Mouse (Mus musculus) embryonic stem cell, embryonic (primary cell): ENCODE data around the gene Tecr.

ENCODE experiments used
- CTCF ChIA-PET, 4 experiments: fragments of 300-600 bp in 2 of 4; fragments of 350-600 bp in 2 of 4; sonication (Branson Sonifier 250); formaldehyde crosslinking; loops; one replicate each; lab custom pipeline; 2022; ENCODE audit warnings: inconsistent platforms in 2 of 4; lab: Charles Lee
- POLR2A ChIA-PET, 4 experiments: fragments of 300-600 bp in 2 of 4; fragments of 350-600 bp in 2 of 4; sonication (Branson Sonifier 250); formaldehyde crosslinking; loops; one replicate each; lab custom pipeline; 2022; ENCODE audit warnings: antibody characterized with exemption in 4 of 4, inconsistent platforms in 1 of 4; lab: Charles Lee

The Tecr gene

DNA sequence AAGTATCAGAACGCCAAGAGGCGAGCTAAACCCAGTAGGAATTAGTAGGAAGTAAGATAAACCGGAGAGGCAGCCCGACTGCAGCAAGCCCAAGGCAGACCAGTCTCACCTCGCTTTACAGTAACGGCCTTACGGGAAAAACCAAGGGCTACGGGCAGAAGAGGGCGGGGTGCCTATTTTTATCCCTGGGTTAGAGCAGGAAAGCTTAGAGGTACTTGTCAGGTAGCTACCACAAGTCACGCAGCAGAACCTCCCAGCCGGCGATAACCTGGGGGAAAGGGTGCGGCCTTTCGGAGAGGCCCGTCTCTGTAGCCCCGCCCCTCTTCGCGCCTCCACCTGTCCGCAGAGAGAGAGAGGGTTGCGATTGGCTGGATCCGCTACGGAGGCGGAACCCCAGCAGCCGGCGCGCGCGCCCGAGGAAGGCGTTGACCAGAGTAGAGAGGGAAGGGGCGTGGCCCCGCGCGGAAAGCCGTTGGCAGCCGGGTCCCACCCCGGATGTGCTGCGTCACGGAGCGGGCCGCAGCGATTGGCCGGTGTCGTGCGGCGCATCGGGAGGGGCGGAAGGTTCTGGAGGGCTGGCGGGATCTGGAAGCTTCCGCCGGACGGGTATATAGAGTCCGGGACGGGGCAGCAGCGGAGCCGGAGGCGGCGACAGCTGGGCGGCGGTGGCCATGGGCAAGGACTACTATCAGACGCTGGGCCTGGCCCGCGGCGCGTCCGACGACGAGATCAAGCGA lies at the start of gene Tecr, which contains the start of gene Dnajb1:
Gene Tecr, minus strand, starts transcription at position 311 of the 737 bp plus-strand sequence.
Gene Dnajb1, plus strand, starts transcription at position 533 of the 737 bp plus-strand sequence.
- ChIA-PET CTCF (interaction anchor here in 3 of 4 experiments (0.6 to 3.2 kb wide), 17 partner anchors 10 to 348 kb away, joined by 3 to 28 read pairs (median 4); partner anchors contain the start of genes Ndufb7 (in 2 of the 3), Asf1b (in 1 of the 3) and Gm10644 (in 1 of the 3)), POLR2A (interaction anchor here (0.5 to 6.1 kb wide), 66 partner anchors 8 to 690 kb away, joined by 3 to 59 read pairs (median 5); partner anchors contain the start of genes Asf1b (in 2 of the 4), Gipc1 (in 2 of the 4), Gm10644 (in 2 of the 4) and 1700067K01Rik (in 1 of the 4))

DNA sequence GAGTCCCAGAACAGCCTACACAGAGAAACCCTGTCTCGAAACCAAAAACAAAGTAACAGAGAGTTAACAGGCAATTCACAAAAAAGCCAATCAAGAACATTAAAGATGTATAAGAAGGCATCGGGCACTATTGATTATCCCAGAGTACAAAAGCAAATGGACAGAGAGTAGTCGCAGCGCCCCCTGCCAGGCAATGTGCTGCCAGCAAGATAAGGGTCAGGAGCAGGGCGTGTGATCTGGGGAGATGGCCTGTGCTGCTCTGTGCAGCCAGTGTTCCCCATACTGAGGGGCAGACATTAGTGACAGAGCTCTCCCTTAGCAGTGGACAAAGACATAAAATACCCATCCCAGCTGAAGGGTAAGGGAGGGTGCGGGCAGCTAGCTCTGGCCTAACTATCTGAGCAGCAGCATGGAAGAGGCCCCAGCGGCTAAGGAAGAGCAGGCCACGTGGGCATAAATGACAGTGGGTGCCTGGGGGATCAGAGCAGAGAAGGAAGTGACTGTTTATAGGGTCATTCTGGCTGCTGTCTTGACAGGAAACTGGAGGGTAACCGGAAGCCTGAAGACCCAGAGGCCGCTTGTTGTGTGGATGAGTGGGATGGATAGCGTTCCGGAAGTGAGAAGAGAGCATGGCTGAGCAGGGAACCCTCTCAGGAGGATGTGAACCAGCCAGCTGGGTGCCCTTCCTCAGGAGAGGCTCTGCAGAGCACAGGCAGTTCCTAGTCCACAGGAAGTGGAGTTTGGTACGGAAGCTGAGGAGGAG lies 48.9 kb upstream of the Tecr start:
- ChIA-PET CTCF (interaction anchor here in 3 of 4 experiments (0.6 to 1.6 kb wide), 8 partner anchors 10 to 299 kb away, joined by 3 to 5 read pairs (median 3); partner anchors contain the start of genes Asf1b (in 1 of the 3), Gm10644 (in 1 of the 3) and Ptger1 (in 1 of the 3)), POLR2A (interaction anchor here in 3 of 4 experiments (0.6 to 1.3 kb wide), 13 partner anchors 9 to 299 kb away, joined by 3 to 5 read pairs (median 3); partner anchors contain the start of genes Asf1b (in 1 of the 3), Gm10644 (in 1 of the 3) and Ptger1 (in 1 of the 3))

DNA sequence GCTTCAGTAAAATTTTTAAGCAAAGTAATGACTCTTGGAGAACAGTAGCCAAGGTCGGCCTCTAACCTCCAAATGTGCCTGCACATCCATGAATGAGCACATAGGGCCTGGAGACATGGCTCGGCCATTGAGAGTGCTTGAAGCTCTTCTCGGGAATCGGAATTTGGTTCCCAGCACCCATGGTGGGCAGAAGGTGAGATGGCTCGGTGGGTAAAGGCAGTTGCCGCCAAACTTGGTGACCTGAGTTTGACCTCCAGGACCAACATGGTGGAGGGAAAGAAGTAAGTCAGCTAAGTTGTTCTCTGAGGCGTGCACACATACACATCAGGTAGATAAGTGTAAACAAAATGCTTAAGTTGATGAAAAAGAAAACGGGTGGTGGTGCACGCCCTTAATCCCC lies 48.3 kb upstream of the Tecr start:
- ChIA-PET CTCF (interaction anchor here in 3 of 4 experiments (0.6 to 1.6 kb wide), 6 partner anchors 12 to 299 kb away, joined by 3 to 5 read pairs (median 3); partner anchors contain the start of genes Asf1b (in 1 of the 3) and Gm10644 (in 1 of the 3)), POLR2A (interaction anchor here in 3 of 4 experiments (0.5 to 1.2 kb wide), 6 partner anchors 8 to 282 kb away, joined by 3 to 4 read pairs (median 4); no protein-coding TSS in a partner anchor)

DNA sequence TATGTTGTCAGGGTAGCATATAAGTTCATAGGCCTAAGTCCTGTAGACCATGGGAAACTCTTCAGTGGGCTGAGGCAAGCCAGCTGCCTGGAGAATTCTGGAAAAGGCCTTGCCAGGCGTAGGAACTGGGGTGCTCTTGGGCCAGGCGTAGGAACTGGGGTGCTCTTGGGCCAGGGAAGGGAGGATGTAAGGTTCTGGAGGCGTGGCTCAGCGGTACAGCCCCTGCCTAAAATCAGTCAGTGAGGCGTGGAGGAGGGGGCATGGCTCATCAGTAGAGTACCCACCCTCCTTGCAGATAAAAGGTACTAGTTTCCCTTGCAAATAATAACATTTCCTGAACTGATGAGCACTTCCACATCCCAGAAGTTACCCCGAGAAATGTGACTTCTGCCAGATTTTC lies 47.0 kb upstream of the Tecr start:
- POLR2A ChIA-PET = interaction anchor here in 2 of 4 experiments (0.6 to 1.7 kb wide), 2 partner anchors 43 to 370 kb away, joined by 5 read pairs; no protein-coding TSS in a partner anchor
- CTCF ChIA-PET = interaction anchor here in 2 of 4 experiments (1.0 to 3.3 kb wide), 3 partner anchors 7 to 47 kb away, joined by 3 to 23 read pairs (median 7); partner anchors contain the start of genes Dnajb1 (in 1 of the 2) and Tecr (in 1 of the 2)

DNA sequence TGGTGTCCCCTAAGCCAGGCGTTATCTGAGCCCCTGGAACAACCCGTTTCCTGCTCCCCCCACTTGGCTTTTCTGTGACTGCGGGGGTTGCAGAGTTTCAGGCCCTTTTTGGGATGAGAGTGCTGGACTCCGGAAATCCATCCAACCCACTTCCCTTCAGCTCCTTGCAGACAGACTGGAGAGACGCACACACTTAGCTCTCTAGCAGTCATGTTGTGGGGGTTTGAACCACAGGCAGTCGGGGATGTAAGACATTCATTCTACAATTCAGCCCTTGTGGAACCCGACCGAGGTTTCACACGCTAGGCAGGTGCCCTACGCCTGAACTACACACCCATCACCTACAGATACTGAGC lies 45.9 kb upstream of the Tecr start:
- POLR2A ChIA-PET = interaction anchor here (0.6 to 2.7 kb wide), 20 partner anchors 8 to 302 kb away, joined by 3 to 45 read pairs (median 5); partner anchors contain the start of genes Dnajb1 (in 2 of the 4), Ptger1 (in 2 of the 4), Tecr (in 2 of the 4) and Asf1b (in 1 of the 4)
- CTCF ChIA-PET = interaction anchor here in 3 of 4 experiments (0.5 to 3.3 kb wide), 7 partner anchors 8 to 301 kb away, joined by 3 to 23 read pairs (median 8); partner anchors contain the start of genes Asf1b (in 1 of the 3) and Gm10644 (in 1 of the 3)

DNA sequence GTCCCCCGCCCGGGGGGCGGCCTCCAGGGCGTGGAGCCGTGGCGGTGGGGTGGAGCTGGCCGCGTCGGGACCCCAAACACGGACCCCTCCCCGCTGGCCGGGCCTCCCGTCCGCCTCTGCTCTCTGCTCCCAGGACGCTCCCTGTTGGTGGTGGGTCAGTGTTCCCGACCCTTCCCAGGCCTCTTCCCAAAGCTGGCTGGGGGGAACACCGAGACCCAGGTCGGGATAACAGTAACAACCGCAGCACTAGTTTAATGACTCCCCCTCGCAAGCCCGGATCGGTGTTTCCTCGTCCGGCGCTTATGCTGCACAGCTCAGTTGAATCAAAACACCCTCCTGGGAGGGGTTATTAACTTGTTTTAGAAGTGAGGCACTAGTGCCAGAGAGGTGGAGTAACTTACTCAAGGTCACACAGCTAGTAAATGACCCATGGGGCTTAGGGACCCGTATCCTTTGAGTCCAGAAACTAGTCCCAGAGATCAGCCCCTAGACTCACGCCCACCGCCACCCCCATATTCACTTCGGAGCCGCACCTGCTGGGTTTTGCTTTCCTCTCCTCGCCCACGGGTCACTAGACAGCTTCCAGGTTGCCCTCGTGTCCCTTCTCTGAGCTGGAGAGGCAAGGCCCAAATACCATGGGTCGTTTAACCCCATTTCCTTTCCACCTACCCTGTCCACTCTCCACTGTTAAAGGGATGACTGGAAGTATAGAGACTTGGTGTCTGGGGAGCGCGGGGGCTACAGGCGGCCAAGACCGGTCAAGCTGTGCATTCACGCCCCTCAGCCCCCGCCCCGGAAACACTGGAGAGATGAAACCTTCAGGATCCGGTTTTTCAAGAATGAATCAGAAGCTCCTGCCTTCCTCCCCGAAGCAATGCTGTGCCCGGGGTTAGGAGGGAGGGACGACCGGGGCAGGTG lies 45.2 kb upstream of the Tecr start:
- POLR2A ChIA-PET = interaction anchor here (0.7 to 2.7 kb wide), 37 partner anchors 9 to 423 kb away, joined by 3 to 45 read pairs (median 4); partner anchors contain the start of genes Ddx39 (in 2 of the 4), Dnajb1 (in 2 of the 4), Ptger1 (in 2 of the 4) and Tecr (in 2 of the 4)
- CTCF ChIA-PET = interaction anchor here (0.5 to 3.3 kb wide), 12 partner anchors 9 to 371 kb away, joined by 3 to 23 read pairs (median 5); partner anchors contain the start of genes Asf1b (in 1 of the 4) and Gm10644 (in 1 of the 4)

DNA sequence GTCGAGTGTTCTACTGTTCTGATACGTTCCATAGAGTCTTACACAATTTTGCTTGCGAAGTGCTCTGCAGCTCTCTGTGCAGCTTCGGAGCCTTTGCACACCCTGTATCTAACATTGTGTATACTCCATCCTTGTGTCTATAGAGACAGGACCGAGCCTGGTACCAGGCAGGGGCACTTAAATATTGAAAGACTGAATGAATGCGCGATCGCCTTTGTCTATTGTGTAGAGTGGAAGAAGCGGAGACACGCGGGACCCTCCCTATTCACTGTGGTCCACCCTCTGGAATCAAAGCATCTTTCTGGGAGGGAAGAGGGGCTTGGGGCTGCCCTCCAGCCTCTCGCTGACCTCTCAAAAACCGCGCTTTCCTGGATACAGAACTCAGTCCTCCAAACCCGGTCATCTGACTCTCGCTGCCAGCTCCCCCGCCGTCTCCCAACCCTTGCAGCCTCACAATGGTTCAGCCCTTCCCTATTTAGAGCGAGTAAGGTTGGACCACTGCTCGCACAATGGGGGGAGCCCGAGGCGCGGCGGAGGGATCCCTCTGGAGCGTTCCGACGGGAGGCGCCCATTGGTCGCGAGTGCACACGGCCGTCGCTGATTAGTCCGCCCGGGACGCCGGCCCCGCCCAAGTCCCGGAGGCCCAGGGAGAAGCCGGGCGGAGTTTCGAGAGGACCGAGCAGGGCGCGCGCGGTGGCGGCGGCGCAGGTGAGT lies 44.4 kb upstream of the Tecr start, which contains the start of gene Gipc1:
Gene Gipc1, plus strand, starts transcription at position 648 of the 714 bp plus-strand sequence.
- ChIA-PET POLR2A (interaction anchor here (0.7 to 2.7 kb wide), 40 partner anchors 8 to 424 kb away, joined by 3 to 45 read pairs (median 4); partner anchors contain the start of genes Ddx39 (in 3 of the 4), Dnajb1 (in 2 of the 4), Ptger1 (in 2 of the 4) and Tecr (in 2 of the 4)), CTCF (interaction anchor here (0.5 to 3.3 kb wide), 9 partner anchors 10 to 372 kb away, joined by 3 to 23 read pairs (median 7); partner anchors contain the start of genes Asf1b (in 1 of the 4) and Gm10644 (in 1 of the 4))

DNA sequence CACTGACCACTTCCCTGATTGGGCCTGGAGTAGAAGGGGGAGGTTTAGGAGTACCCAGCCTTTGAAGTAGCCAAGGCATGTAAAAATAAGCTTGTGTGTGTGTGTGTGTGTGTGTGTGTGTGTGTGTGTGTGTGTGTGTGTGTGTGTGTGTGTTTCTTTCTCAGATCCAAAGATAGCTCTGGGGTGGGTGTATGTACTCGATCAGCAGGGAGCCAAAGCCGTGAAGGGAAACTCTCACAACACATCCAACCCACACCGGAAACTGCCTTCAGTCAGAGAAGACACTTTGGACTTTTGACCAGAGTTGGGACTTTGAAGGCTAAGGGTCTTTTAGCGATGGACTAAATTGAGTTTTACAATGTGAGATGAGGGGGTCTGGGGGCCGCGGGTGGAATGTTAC lies 41.9 kb upstream of the Tecr start:
- ChIA-PET CTCF (interaction anchor here in 1 of 4 experiments (0.6 kb wide), 1 partner anchor 244 kb away, joined by 5 read pairs; no protein-coding TSS in a partner anchor), POLR2A (interaction anchor here in 1 of 4 experiments (0.8 to 1.1 kb wide), 2 partner anchors 19 to 42 kb away, joined by 3 to 4 read pairs; partner anchors contain the start of genes Dnajb1 and Tecr)

DNA sequence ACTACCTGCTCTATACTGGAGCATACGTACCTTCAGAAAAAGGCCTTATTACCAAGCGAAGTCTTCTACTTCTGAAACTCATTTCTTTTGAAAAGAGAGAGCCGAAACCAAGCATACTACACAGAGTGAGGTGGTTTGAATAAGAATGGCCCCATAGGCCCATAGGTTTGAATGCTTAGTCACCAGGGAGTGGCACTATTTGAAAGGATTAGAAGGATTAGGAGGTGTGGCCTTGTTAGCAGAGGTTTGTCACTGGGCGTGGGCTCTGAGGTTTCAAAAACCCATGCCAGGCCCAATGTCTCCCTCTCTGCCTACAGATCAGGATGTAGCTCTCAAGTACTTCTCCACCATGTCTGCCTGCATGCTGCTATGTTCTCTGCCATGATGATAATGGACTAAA lies 40.3 kb upstream of the Tecr start:
- CTCF ChIA-PET = interaction anchor here in 2 of 4 experiments (1.7 to 2.4 kb wide), 2 partner anchors 10 to 14 kb away, joined by 4 to 9 read pairs; no protein-coding TSS in a partner anchor

DNA sequence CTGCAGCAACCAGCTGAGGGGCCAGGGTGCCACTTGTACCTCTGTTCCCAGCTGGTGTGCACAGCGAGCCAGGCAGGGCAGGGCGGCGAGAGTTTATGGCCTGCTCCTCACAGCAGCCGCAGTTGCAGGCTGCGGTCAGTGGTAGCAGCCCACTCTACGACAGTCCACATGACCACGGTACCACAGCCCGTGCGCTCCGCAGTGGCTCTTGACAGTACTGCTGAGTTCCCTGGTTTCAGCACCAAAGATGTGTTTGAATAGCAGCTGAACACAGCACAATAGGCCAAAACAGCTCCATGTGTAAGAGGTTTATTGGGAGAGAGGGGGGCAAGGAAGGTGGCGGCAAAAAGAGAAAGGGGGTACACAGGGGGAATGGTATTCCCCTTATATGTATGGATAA lies 39.7 kb upstream of the Tecr start:
- CTCF ChIA-PET = interaction anchor here in 2 of 4 experiments (1.1 to 2.4 kb wide), 3 partner anchors 10 to 15 kb away, joined by 4 to 9 read pairs (median 5); no protein-coding TSS in a partner anchor
- POLR2A ChIA-PET = interaction anchor here in 3 of 4 experiments (0.6 to 1.2 kb wide), 6 partner anchors 9 to 392 kb away, joined by 3 to 4 read pairs (median 3); partner anchors contain the start of gene Pkn1 (in 1 of the 3)

More for the DNA sequence above, 40.3 kb upstream of the Tecr start:
- POLR2A ChIA-PET = interaction anchor here in 3 of 4 experiments (0.6 to 1.3 kb wide), 5 partner anchors 9 to 229 kb away, joined by 3 to 6 read pairs (median 3); partner anchors contain the start of gene Pkn1 (in 1 of the 3)

DNA sequence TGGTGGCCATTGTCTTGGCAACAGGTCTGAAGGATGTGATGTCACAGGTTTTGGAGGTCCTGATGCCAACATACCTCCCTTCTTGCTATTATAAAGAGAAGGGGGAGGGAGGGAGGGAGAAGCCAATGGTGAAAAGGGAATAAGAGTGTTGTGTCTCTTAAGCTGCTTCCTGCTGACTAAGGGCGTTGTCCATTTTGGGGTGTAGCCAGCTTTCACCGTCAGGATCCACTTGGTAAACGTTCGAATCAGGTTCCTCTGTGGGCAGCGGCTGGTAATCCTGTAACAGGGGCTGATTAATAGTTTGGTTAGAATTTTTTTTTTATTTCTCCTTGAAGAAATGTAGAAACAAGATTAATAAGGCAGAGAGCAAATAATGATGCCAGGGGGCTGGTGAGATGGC lies 31.9 kb upstream of the Tecr start:
- ChIA-PET CTCF (interaction anchor here in 1 of 4 experiments (1.2 kb wide), 1 partner anchor 23 kb away, joined by 3 read pairs; no protein-coding TSS in a partner anchor), POLR2A (interaction anchor here in 1 of 4 experiments (0.6 kb wide), 1 partner anchor 24 kb away, joined by 6 read pairs; no protein-coding TSS in a partner anchor)

DNA sequence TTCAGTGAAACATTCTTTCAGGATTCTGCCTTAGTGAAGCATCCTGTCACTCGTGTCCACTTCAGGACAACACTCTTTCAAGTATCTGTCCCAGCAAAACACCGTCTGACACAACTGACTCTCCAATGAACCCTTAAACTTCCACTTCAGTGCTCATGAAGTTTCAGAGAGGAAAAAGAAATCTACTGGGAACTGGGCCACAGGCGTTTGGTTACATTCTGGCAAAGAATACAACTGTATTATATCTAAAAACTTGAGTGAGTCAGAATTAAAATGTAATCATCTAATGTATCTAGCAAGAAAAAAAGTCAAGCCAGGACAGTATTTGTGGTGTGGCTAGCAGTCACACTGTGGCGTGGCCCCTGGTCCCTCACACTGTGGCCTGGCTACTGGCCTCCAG lies 31.1 kb upstream of the Tecr start:
- CTCF ChIA-PET = interaction anchor here in 1 of 4 experiments (0.8 kb wide), 1 partner anchor 17 kb away, joined by 3 read pairs; no protein-coding TSS in a partner anchor
- POLR2A ChIA-PET = no interaction called here

DNA sequence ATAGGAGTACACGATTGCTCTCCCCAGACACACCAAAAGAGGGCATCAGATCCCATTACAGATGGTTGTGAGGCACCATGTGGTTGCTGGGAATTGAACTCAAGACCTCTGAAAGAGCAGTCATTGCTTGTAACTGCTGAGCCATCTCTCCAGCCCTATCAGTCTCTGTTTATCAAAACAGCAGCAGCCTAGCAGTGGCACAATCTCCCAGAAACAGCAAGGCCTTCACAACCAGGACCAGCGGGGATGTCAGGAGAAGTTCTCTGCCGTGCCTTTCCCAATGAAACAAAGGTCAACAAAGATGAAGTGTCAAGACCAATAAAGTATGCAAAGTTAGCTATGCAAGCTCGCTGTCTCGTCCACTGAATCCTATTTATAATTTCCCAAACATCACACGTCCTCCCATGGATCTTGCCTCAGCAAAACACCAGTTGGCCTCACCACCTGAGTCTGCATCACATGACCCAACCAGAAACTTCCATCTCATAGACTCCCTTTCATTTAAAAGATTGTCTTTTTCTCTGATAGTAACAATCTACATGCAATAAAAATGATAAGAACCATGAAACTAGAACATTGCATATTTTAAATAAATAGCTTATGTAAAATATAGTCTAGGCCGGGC lies 24.4 kb upstream of the Tecr start:
- ChIA-PET CTCF (interaction anchor here in 1 of 4 experiments (1.1 kb wide), 1 partner anchor 10 kb away, joined by 4 read pairs; no protein-coding TSS in a partner anchor), POLR2A (interaction anchor here in 1 of 4 experiments (1.8 kb wide), 1 partner anchor 10 kb away, joined by 4 read pairs; no protein-coding TSS in a partner anchor)

DNA sequence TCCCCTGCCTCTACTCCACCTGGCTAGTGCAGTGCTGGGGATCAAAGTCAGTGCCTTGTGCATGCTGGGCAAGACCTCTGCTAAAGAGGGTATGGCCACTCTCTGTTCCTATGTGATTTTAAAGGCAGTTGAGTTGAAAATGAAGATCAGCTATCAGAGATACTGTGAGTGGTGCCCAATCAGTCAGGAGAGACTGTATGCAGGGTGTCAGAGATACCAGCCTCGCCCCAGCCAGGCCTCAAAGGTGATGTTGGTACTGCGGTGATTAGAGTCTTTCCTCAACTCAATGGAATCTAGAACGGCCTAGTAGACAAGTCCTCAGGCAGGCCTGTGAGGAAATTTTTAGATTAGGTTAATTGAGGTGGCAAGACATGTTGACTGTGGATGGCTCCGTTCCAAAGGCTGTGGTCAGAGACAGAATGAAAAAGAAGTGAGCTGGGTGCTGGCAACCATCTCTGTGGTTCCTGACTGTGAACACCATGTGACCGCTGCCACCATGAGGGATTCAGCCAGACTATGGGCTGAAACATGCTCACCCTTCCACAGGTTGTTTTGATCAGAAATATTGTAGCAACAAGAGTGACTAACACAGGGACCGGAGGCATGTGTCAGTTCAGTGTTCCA lies 18.0 kb upstream of the Tecr start:
- CTCF ChIA-PET = interaction anchor here in 1 of 4 experiments (1.5 kb wide), 1 partner anchor 28 kb away, joined by 3 read pairs; no protein-coding TSS in a partner anchor

More for the DNA sequence above, 18.0 kb upstream of the Tecr start:
- POLR2A ChIA-PET = interaction anchor here in 1 of 4 experiments (2.0 kb wide), 1 partner anchor 36 kb away, joined by 4 read pairs; no protein-coding TSS in a partner anchor
